Mouse (Mus musculus) brain, adult 2 months (tissue): ENCODE measurements around the gene Slc39a11.
"Not testable (repeated sequence)": the region's sequence is repeated elsewhere in the genome, so short reads cannot be mapped to it uniquely, and the experiment has no call there.

Source experiments
- DNase-seq: peaks from one replicate; pipeline ENCODE4 v3.0.0; 2011; ENCODE audit warnings: low read depth, low spot score

Slc39a11 gene

DNA sequence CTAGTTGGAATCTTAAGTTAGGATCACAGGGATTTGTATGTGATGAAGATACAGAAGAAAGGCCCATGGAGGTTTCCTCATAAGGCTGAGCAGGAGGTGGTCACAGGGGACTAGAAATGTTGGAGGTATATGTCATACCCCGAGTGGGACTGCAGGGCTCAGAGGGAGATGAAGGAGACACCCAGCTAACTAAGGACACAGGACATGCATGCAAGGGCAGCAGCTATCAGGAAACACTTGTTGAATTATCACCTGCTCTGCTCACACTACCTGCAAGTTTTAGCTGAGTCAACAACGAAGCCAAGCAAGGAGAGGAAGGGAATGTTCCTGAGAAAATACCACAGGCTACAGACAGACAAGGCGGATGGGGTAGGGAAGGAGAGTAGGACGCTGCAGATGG is 17.8 kb upstream of the Slc39a11 start:
- no peak for DNase-seq

DNA sequence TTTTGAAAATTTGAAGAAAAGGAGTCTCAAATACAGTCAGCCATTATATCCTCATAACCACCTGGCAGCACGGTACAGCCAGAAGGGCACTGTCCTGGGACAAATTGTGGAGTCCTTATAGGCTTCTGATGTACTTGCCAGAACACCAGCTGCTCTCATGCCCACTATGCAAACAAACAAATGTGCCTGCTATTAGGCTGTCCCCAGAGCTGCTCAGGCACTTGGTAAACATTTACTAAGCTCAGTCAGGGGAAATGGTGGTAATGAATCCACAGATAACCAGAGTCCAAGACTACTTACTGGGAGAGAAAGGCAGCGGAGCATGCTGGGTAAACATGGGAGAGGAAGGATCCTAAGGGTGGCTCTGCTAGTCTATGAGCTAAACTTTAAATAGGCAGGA is 17.2 kb upstream of the Slc39a11 start:
- peak; percentile 49 for DNase-seq

DNA sequence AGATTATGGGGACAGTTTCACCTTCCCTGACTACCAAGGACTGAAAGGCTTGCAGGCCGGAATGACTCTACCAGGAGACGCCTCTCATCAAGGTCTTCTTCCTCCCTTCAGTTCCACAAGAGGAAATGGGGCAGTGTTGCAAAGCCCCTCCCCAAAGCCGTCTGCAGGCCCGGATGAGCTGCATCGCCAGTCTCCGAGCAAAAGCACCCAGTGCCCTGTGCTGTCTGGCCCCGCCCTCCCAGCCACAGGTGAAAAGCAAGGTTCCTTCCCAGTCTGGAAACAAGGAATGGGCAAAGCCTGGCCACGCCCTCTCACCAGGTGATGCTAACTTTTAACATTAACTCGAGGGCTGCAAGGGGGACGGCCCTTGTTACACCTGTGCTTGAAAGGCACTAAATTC is 16.8 kb upstream of the Slc39a11 start:
- no peak for DNase-seq

DNA sequence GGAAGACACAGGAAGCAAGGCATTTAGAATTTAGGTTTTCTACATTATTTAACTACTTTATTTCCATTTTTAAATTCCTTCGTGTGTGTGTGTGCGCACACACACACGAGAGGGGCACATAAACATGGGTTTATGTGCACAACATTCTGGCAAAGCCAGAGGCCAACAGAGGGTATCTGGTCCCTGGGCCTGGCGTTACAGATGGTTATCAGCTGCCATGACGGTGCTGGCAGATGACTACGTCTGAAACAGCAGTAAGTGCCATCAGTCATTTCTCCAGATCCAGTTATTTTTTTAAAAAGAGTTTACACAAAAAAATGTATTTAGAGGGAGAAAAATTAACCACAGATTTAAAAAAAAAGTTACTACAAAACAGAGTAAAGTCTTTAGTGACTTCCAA is 16.3 kb upstream of the Slc39a11 start:
- no peak for DNase-seq

DNA sequence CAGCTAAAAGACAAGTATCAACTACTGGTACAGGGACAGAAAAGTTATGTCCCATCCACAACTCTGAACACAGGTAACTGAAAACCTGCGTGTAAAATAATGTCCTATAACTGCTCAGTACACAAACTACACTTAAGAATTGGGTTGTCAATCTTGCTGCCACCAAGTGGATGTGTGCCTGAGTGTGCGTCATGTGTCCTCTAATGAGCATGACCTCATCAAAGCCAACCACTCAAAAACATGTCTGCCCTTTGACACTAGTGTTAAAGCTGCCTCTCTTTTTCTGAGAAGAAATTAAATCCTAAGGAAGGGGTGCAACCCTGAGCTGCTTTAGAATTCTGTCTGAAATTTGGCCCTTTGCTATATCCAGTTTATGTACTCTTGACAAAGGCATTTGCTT is 14.4 kb upstream of the Slc39a11 start:
- no peak for DNase-seq

DNA sequence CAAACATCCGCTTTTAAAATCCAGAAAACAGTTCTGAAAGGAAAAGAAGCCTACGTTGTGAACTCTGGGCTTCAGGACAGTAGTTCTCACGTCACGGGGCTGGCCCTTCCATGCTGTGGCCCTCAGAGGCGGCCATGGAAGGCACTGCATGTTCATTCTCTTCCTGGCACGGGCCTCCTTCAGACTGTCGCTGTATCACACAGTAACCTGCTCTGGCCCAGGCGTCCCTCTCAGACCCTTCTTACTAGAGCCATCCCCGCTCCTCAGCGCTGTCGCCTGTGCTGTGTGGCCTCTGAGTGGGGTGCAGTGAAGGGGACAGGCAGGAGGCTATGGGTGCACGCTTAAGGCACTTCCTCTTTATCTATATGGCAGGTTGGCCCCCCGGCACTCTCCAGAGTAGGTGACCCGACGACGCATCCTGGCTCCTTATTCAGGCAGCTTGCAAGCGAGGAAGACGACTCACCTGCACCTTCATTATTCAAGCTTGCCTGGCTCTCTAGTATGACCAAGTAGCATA is 12.0 kb upstream of the Slc39a11 start:
- no peak for DNase-seq

DNA sequence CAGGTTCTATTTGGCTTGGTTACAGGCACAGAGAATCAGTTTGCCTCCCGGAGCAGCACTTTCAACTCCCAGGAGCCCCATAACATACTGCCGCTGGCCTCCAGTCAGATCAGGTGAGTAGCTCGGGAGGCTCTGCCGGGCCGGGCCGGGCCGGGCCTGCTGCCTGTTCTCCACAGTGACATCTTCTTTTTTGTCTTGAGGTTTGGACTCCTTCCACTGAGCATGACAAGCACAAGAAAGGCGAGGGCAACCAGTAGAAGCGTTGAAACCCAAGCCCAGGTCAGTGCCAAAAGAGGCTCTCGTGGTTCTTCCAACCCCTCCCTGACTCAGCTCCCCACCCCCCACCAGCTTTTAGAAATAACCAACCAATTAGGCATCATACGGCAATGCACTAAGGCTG is 11.1 kb upstream of the Slc39a11 start:
- DNase-seq: no peak

DNA sequence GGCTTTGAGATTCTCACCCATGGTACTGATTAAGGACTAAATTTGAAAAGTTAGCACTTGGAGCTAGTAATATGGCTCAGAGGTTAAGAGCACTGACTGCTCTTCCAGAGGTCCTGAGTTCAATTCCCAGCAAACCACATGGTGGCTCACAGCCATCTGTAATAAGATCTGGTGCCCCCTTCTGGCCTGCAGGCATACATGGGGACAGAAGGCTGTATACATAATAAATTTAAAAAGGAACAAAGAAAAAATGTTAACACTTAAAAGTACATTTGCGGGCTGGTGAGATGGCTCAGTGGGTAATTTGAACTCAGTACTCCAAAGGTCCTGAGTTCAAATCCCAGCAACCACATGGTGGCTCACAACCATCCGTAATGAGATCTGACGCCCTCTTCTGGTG is 10.3 kb upstream of the Slc39a11 start:
- not testable (repeated sequence) for DNase-seq

DNA sequence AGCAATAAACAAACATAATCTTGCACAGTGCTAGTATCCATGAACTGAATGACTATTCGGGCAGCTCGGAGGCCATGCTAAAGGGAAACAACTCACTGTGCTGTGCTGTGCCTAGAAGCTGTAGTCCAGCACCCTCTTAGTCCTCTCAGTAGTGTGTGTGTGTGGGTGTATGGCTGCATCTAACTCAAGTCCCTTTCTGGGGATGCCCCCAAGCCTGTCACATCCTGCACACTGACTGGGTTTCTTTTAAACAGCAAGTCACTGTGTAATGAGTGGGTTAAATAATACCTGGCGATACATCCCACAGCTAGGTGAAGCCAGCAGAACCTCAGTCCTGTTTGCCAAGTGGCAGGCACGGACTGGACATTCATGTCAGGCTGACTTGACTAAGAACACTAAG is 8.9 kb upstream of the Slc39a11 start:
- DNase-seq: no peak

DNA sequence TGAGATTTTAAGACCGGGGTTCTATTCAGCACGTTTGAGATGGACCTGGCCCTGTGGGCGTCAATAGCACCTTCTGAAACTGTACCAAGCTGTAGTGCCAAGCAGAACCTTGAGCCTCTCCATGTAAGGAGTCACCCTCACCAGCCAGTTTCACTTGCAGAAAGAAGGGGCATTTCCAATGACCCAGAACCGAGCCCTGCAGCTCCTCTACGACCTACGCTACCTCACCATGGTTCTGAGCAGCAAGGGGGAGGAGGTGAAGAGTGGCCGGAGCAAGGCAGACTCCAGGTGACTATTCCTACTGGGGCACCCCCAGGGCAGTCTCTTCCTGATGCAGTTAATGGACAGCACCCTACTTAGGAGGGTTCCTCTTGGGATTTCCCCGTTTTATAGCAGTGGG is 8.4 kb upstream of the Slc39a11 start:
- no peak for DNase-seq

DNA sequence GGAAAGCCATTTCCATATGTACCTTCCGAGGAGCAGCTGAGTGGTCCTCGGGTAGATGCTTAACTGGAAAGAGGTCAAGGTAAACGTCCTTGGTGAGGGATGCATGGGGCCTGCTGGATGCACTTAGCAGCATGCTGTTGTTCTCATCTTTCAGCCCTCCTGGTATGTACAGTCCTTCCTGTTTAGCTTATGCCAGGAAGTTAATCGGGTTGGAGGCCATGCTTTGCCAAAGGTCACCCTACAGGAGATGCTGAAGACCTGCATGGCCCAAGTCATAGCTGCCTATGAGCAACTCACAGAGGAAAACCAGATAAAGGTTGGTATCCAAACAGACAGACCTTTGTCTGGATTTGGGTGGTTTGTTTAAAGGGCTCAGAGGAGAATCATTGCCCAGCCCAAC is 7.3 kb upstream of the Slc39a11 start:
- DNase-seq: no peak

DNA sequence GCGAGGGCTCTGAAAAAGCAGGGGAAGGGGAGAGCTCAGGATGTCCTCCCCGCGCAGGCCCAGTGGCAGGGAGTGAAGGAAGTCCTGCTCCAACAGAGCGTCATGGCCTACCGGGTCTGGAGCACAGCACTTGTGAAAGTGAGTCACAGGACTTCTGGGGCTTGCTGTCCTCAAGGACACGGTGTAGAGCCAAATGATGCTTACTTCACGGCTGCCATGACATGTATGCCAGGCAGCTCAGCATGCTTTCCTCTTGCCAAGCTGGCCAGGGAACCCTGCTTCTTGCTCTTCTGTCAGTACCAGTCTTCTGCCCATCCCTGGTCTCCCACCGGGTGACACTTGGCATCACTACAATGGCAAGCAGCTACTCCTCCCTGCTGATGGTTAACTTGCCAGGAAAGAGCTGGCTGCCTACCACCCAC is 6.6 kb upstream of the Slc39a11 start:
- DNase-seq: peak; percentile 98

DNA sequence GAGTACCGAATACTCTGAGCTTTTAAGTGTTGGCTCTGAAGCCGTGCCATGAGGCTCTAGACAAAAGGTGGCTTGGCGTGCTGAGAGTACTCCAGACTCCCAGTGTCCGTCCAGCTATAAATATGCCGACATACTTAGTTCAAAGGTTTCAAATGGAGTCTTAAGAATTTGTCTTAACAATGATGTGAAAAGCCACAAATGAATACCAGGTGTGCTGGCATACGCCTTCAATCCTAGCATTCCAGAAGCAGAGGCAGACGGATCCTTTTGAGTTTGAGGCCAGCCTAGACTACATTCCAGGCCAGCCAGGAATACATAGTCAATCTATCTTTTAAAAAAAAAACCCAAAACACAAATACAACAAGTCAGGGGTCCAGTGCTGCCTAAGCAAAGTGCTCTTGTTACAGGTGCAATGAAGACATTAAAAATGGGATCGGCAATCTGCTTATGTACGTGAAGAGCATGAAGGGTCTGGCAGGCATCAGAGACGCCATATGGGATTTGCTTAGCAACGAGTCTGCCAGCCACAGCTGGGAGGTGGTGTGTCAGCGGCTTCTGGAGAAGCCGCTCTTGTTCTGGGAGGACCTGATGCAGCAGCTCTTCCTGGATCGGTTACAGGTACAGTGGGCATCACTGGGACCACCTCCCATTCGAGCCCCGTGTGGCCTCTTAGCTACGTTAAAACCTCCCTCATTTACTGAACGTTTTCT is 4.8 kb upstream of the Slc39a11 start:
- DNase-seq: peak; percentile 78

DNA sequence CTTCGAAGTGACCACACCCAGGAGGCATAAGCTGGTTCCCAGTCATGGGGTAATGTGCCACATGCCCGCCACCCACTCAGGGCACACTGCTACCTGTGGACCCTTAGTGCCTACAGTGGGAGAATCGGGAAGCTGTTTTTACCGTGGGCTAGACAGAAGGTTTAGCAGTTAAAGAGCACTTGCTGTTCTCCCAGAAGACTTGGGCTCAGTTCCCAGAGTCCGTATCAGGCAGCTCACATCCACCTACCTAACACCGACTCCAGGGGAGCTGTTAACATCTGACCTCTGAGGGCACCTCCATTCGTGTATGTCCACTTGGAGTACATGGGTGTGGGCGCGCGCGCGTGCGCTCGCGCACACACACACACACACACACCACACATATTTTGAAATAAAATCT is 4.2 kb upstream of the Slc39a11 start:
- peak; percentile 52 for DNase-seq

DNA sequence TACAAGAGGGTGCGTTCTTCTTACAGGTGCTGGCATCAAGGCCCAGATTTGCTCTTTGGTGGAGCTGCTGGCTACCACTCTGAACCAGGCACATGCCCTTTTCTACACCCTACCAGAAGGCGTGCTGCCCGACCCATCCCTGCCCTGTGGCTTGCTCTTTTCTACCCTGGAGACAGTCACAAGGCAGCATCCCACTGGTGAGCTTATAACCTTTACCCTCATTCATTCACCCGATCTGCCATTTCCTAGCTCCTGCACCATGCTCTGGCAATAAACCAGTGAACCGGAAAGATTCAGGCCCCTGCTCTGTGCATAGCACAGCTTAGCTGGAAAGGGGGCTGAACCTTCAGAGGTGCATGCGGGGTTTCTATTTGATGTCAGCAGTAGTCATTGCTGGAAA is 2.6 kb upstream of the Slc39a11 start:
- DNase-seq: no peak

DNA sequence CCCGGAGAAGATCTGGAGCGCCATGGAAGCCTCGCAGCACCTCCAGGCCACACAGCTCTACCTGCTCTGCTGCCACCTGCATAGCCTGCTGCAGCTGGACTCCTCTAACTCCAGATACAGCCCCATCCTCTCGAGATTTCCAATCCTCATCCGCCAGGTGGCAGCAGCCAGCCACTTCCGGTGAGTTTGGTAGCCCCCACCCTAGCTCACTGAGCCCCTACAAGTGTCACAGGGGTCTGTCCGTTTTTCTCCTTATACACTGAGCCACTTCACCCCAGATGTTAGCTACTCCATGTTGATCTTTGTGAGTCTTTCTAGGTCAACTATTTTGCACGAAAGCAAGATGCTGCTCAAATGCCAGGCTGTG is 2.0 kb upstream of the Slc39a11 start:
- DNase-seq: peak; percentile 70

DNA sequence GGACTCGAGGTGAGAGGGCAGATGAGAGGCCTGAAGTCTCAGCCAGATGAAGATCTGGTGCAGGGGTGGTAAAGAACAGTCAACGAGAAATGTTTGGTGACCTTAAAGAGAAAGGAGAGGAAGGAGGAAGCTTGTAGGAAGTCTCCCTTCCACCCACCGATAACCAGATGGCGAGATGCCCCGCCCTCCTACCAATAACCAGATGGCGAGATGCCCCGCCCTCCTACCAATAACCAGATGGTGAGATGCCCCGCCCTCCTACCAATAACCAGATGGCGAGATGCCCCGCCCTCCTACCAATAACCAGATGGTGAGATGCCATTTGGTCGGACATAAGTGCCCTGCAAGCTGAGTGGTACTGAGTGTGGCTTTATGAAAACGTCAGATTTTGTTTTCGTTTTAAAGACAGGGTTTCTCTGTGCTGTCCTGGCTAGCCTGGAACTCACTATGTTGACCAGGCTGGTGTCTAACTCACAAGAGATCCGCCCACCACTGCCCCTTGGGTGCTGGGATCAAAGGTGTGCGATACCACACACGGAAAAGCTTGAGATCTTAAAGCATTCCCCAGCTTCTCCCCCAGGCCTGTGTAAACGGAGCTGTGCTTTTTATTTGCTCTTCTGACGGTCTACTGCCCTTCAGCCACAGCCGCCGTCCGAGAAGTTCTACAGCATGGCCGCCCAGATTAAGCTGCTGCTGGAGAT is 1.5 kb upstream of the Slc39a11 start:
- peak; percentile 61 for DNase-seq

DNA sequence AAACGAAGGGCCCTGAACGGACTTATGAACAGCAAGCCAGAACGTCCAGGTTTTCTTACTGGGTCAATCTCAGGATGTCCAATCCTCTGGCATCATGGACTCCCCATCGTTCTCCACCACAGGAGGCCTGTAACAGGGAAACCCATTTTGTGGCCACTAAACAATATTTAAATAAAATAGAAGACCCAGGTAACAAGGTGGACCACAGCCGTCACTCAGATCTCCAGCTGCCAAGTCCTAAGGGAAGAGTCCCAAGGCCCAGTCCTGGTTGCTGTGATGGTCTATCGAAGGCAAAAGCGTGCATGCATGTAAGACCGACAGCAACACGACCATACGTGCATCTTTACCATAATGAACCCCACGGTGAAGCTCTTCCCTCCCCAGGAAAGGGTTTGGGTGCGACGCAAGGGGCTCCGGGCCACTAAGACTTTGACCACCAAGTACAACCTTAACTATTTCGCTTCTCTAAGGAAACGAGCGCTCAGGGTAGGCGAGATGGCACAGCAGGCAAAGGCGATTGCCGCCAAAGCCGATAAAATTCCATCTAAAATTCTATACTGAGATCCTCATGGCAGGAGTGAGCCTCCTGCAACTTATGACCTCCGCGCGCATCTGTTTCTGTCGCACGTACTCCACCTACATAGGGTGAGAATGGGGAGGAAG is 1.1 kb downstream of the Slc39a11 start, which contains the start of gene Cog1:
TSS of gene Cog1 (plus strand) at position 480 of the 663 bp plus-strand sequence.
- no peak for DNase-seq

DNA sequence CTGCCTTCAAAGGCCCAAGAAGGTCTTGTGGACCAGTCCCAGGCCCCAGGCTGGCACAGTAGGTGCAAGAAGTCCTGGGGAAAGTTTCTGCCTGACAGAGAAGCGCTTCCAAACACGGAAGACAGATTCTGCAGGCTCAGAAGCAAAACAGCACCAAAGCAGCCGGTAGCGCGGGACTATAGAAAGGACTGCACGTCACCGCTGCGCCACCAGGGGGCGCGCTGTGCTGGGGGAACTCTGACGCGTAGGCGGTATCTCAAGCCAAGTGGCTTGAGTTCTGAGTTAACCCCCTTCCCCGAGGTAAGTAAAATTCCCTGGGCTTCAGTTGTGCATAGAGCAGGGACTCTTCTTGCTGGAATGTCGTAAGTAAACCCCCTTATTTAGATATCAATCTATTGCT is 1.7 kb downstream of the Slc39a11 start:
- DNase-seq: peak; percentile 87

DNA sequence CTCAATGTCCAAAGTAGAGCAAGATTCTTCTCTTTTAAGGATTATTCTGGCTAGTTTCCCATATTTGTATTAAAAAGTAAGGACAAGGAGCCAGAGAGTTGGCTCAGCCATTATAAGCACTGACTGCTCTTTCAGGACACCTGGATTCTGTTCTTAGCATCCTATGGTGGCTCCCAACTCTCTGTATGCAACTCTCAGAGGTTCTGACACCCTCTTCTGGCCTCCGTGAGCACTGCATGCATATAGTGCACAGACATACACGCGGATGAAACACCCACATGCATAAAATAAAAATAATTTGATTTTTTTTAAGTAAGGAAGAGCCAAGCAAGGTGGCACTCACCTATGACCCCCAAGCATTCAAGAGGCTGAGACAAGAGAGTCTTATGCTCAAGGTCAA is 4.7 kb downstream of the Slc39a11 start:
- DNase-seq: no peak

DNA sequence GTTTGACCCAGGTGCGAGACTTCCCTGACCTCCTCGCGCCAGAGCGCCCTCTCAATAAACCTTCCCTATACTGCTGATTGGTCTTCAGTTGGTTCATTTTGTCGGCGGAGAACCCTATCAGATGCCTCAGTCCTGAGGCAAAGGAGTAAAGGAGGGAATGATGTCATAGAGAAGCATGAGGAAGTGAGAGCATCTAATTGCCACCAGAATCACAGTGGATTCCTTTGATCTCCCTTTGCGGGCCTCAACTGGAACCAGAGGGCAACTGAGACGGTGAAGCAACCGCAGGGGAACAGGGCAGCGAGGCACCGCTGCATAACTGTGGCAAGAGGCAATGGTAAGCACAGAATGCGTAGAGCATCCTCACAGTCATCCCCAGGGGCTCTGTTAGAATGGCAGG is 11.2 kb downstream of the Slc39a11 start:
- DNase-seq: no peak

DNA sequence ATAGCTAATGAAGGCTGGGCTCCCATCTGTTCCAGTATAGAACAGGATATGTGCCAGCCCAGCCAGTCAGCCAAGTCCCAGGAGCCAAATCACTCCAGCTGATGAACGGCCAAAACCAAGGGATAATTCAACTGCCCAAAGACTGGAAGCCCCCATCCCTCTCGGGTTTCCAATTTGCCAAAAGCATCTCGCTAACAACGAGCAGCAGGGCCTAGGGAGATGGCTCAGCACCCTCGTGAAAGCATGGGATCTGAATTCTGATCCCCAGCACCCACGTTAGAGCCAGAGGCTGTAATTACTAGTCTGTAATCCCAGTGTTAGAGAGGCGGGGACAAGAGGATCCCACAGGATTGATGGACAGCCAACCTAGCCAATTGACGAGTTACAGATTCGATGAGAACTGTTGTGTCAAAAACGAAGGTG is 15.2 kb downstream of the Slc39a11 start:
- DNase-seq: no peak

DNA sequence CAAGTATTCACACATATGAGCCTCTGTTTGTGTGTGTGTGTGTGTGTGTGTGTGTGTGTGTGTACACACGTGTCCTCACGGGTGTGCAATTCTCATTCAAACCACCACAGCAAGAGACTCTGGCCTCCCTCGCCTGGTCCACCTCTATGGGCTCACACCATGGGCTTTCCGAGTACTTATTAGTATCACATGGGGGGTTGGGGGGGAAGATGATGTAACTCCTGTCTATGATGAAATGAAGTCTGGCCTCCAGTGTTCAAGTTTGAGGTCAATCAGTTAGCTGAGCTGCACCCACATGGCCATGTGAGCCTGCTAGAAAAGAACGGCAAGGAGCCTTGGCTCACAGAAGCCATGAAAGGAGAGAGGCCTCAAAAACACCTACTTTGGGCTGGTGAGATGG is 16.5 kb downstream of the Slc39a11 start:
- no peak for DNase-seq
